Mouse (Mus musculus): ENCODE data around the gene Skida1. TPM values are rescaled to one million over a fixed set of nuclear protein-coding genes. Genes with fewer than 3 reads are reported as not detected.

The Skida1 gene
- polyA plus RNA-seq, 1 experiment from 2014 or later, result 16.6 TPM

- no peaks in the 10 kb centered on the region for H3K27me3 ChIP-seq (replicated peaks; ENCODE audit: low read depth, poor library complexity, severe bottlenecking)
- peak overlapping the region; percentile 99 for H3K27ac ChIP-seq (replicated peaks)
- peaks cover 57% of the 10 kb centered on the region for H3K4me1 ChIP-seq
- no peaks in the 10 kb centered on the region for H3K36me3 ChIP-seq (replicated peaks)
- no peaks in the 10 kb centered on the region for H3K9me3 ChIP-seq
- 31% methylated on average over 3 of the region's 3 CpGs for WGBS
- H3K4me3 ChIP-seq, result peak overlapping the region; percentile 98; the same call in 1 of the 2 replicates
- no peak for DNase-seq (ENCODE audit: low spot score)
These were observed 3.7 kb upstream of the Skida1 start for GRCm38 (mm10) chr2:18052581-18052980.

GRCm38 (mm10) chr2:18051831-18052170 is 3.0 kb upstream of the Skida1 start:
- H3K36me3 ChIP-seq (replicated peaks), result no peaks in the 10 kb centered on the region
- H3K4me3 ChIP-seq, result peak overlapping the region; percentile 98
- H3K27ac ChIP-seq (replicated peaks), result peak overlapping the region; percentile 99
- H3K27me3 ChIP-seq (replicated peaks; ENCODE audit: low read depth, poor library complexity, severe bottlenecking), result no peaks in the 10 kb centered on the region
- H3K9me3 ChIP-seq, result no peaks in the 10 kb centered on the region
- H3K4me1 ChIP-seq, result peaks cover 57% of the 10 kb centered on the region
- no peak for DNase-seq (ENCODE audit: low spot score)
- 31% methylated on average over 3 of the region's 3 CpGs for WGBS

DNA sequence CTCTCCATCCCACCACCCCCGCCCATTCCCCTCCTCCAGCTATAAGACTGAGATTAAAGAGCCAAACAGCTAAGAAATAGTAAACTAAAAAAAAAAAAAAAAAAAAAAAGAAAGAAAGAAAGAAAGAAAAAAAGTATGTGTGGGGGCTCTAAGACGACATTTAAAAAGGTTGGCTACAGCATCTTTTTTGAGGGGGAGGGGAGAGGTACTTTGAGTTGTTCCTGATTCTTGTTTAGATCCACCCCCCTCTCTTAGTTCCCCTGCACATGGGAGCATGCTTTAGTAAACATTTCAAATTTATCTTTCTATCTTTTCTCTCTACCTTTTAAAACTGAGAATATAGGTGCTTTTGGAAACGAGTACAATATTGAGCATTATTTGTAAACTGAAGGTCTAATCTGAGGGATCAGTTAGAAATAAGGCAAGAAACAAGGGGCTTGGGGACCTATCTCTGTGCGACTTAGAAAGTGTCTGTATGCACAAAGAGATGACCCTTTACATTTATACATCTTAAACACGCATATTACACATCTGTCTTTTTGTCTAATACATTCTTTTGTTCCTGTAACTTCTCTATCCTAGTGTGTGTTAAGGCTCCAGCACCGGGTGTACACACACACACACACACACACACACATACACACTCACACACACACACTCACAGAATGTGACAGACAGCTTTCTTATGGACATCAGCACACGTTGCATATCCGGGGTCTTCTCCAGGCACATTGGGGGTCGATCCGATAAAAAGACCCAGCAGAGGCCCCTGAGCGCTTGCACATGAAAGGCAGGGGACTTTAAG is 2.4 kb upstream of the Skida1 start:
- WGBS, result 9% methylated on average over 11 of the region's 11 CpGs
- peak overlapping the region; percentile 99 for H3K27ac ChIP-seq (replicated peaks)
- peak; percentile 46 for DNase-seq (ENCODE audit: low spot score)
- H3K4me1 ChIP-seq, result peaks cover 57% of the 10 kb centered on the region
- H3K9me3 ChIP-seq, result no peaks in the 10 kb centered on the region
- H3K36me3 ChIP-seq (replicated peaks), result peaks cover 2% of the 10 kb centered on the region; the same call in 1 of the 2 replicates
- no peaks in the 10 kb centered on the region for H3K27me3 ChIP-seq (replicated peaks; ENCODE audit: low read depth, poor library complexity, severe bottlenecking)
- peak overlapping the region; percentile 98 for H3K4me3 ChIP-seq

DNA sequence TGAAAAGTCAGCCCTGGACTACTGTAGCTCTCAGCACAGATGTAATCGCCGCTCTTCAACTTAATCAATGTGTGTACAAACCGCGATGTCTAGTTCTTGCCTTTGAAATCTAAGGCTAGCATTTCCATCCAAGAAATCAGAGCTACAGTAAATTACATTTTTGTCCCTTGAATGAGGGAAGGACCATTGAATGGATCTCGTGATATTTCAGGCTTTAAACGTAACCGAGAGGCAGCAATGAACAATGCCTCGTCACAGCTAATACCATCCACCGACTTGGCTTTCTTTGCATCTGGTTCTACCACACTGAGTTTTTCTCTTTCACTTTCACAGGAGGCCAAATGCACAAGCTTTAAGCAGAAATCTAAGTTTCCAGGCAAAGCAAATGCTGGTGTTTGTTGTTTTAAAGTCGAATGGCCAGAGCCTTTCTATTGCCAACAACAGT is 1.7 kb upstream of the Skida1 start:
- WGBS, result 4% methylated on average over 10 of the region's 10 CpGs
- H3K9me3 ChIP-seq, result no peaks in the 10 kb centered on the region
- DNase-seq (ENCODE audit: low spot score), result peak; percentile 39
- H3K4me3 ChIP-seq, result peak overlapping the region; percentile 98
- H3K27me3 ChIP-seq (replicated peaks; ENCODE audit: low read depth, poor library complexity, severe bottlenecking), result no peaks in the 10 kb centered on the region
- H3K27ac ChIP-seq (replicated peaks), result peak overlapping the region; percentile 99
- H3K4me1 ChIP-seq, result peaks cover 57% of the 10 kb centered on the region
- H3K36me3 ChIP-seq (replicated peaks), result peaks cover 8% of the 10 kb centered on the region; the same call in 1 of the 2 replicates

- peaks cover 8% of the 10 kb centered on the region; the same call in 1 of the 2 replicates for H3K36me3 ChIP-seq (replicated peaks)
- no peaks in the 10 kb centered on the region for H3K27me3 ChIP-seq (replicated peaks; ENCODE audit: low read depth, poor library complexity, severe bottlenecking)
- WGBS, result 8% methylated on average over 2 of the region's 2 CpGs
- H3K4me3 ChIP-seq, result peak overlapping the region; percentile 98
- H3K4me1 ChIP-seq, result peaks cover 57% of the 10 kb centered on the region
- H3K27ac ChIP-seq (replicated peaks), result peak overlapping the region; percentile 99
- no peaks in the 10 kb centered on the region for H3K9me3 ChIP-seq
- no peak for DNase-seq (ENCODE audit: low spot score)
These were observed 1.2 kb upstream of the Skida1 start for GRCm38 (mm10) chr2:18050018-18050417.

GRCm38 (mm10) chr2:18049279-18049821 is 499 bp upstream of the Skida1 start:
- Histone ChIP-seq H3K4me1 (peaks cover 52% of the 10 kb centered on the region), H3K4me3 (peak overlapping the region; percentile 98), H3K9me3 (no peaks in the 10 kb centered on the region), H3K27me3 (replicated peaks; ENCODE audit: low read depth, poor library complexity, severe bottlenecking) (no peaks in the 10 kb centered on the region), H3K27ac (replicated peaks) (peak overlapping the region; percentile 99), H3K36me3 (replicated peaks) (peaks cover 8% of the 10 kb centered on the region; the same call in 1 of the 2 replicates)
- WGBS, result 3% methylated on average over 11 of the region's 11 CpGs
- DNase-seq (ENCODE audit: low spot score), result peak; percentile 65

DNA sequence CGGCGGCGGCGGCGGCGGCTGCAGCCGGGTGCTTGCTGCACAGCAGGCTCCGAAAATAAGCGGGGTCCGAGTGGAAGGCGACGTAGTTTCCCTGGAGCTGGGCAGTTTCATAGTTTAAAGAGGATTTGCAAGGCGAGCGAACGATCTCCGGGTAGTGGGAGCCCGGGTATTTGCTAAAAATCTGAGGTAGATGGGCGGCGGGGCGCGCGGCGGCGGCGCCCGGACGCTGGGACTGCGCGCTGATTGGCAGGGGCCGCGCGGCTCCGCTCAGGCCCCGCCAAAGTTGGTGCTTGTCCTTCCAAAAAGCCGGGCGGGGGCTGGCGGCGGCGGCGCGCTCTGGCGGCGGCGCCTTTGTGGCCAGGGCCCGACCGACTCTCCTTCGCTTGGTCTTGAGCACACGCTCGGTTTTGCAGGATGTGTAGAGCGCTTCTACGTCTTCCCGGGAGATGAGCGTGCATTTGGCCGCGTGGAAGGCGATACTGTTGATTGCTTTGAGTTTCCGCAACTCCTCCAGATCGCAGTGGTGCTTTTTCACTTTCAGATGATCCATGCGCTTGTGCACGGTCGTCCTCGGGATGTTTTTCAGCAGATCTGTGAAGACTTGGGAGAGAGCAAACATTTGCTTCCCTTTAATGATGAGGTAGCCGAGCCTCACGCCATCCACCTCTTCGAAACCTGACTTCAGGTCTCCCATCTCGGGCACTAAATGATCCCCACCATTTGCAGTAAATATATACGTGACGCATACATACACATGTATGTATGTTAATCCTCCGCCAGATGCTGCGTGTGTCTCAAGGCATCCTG is 1.0 kb downstream of the Skida1 start:
- WGBS, result under 1% methylated on average over 70 of the region's 70 CpGs
- H3K36me3 ChIP-seq (replicated peaks), result peaks cover 8% of the 10 kb centered on the region; the same call in 1 of the 2 replicates

GRCm38 (mm10) chr2:18046758-18047645 is 1.8 kb downstream of the Skida1 start:
- Histone ChIP-seq H3K4me3 (peak overlapping the region; percentile 98), H3K36me3 (replicated peaks) (peaks cover 8% of the 10 kb centered on the region; the same call in 1 of the 2 replicates), H3K9me3 (no peaks in the 10 kb centered on the region), H3K27ac (replicated peaks) (peak overlapping the region; percentile 99), H3K4me1 (peaks cover 49% of the 10 kb centered on the region), H3K27me3 (replicated peaks; ENCODE audit: low read depth, poor library complexity, severe bottlenecking) (no peaks in the 10 kb centered on the region)
- peak; percentile 70 for DNase-seq (ENCODE audit: low spot score)
- under 1% methylated on average over 64 of the region's 64 CpGs for WGBS

More for the DNA sequence above, 1.0 kb downstream of the Skida1 start:
- no peaks in the 10 kb centered on the region for H3K9me3 ChIP-seq
- no peaks in the 10 kb centered on the region for H3K27me3 ChIP-seq (replicated peaks; ENCODE audit: low read depth, poor library complexity, severe bottlenecking)
- DNase-seq (ENCODE audit: low spot score), result peak; percentile 81
- H3K4me1 ChIP-seq, result peaks cover 49% of the 10 kb centered on the region
- H3K4me3 ChIP-seq, result peak overlapping the region; percentile 98
- peak overlapping the region; percentile 99 for H3K27ac ChIP-seq (replicated peaks)

GRCm38 (mm10) chr2:18046186-18046585 is 2.7 kb downstream of the Skida1 start:
- Histone ChIP-seq H3K36me3 (replicated peaks) (peaks cover 8% of the 10 kb centered on the region; the same call in 1 of the 2 replicates), H3K4me3 (peak overlapping the region; percentile 98), H3K27ac (replicated peaks) (peak overlapping the region; percentile 99), H3K4me1 (peaks cover 49% of the 10 kb centered on the region), H3K9me3 (no peaks in the 10 kb centered on the region), H3K27me3 (replicated peaks; ENCODE audit: low read depth, poor library complexity, severe bottlenecking) (no peaks in the 10 kb centered on the region)
- under 1% methylated on average over 4 of the region's 4 CpGs for WGBS
- DNase-seq (ENCODE audit: low spot score), result no peak

GRCm38 (mm10) chr2:18045781-18046181 is 3.1 kb downstream of the Skida1 start:
- 4% methylated on average over 6 of the region's 6 CpGs for WGBS
- no peaks in the 10 kb centered on the region for H3K27me3 ChIP-seq (replicated peaks; ENCODE audit: low read depth, poor library complexity, severe bottlenecking)
- DNase-seq (ENCODE audit: low spot score), result peak; percentile 35
- H3K4me3 ChIP-seq, result peak overlapping the region; percentile 98
- peaks cover 9% of the 10 kb centered on the region; the same call in 1 of the 2 replicates for H3K36me3 ChIP-seq (replicated peaks)
- H3K27ac ChIP-seq (replicated peaks), result peak overlapping the region; percentile 99
- H3K4me1 ChIP-seq, result peaks cover 49% of the 10 kb centered on the region
- no peaks in the 10 kb centered on the region for H3K9me3 ChIP-seq

DNA sequence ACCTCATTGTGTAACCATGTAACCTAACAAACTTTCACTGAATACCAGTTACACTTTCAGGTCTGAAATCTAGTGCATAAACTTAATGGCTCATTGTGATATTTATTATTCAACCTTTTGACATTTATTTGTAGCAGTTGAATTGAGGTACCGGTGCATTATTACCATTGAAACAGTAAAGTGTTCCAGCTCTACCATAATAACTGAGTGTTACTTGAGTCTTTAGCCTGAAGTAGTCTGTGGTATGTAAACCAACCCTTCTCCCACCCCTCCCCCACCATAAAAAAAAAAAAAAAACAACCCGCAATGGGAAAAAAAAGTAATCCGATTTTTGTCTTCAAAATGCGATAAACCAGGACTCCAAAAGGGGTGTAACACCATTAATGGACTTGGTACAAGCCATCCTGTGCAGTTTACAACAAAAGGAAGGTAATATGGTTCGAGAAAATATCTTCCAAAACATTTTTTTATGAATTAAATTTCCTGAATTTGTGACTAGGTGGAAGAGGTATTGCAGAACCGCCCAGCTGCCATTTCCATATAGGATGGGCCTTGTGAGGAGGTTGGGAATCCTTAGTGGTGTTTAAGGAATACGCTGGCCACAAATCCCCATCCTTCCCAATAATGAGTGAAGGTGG is 3.6 kb downstream of the Skida1 start:
- H3K9me3 ChIP-seq, result no peaks in the 10 kb centered on the region
- WGBS, result 3% methylated on average over 7 of the region's 7 CpGs
- H3K4me3 ChIP-seq, result peak overlapping the region; percentile 98
- H3K4me1 ChIP-seq, result peaks cover 49% of the 10 kb centered on the region
- peaks cover 14% of the 10 kb centered on the region; the same call in 1 of the 2 replicates for H3K36me3 ChIP-seq (replicated peaks)
- DNase-seq (ENCODE audit: low spot score), result no peak
- no peaks in the 10 kb centered on the region for H3K27me3 ChIP-seq (replicated peaks; ENCODE audit: low read depth, poor library complexity, severe bottlenecking)
- H3K27ac ChIP-seq (replicated peaks), result peak overlapping the region; percentile 99
